In genomic region chr5:130096754-130097153, GRCm38 (mm10) we compare ENCODE assay signal across 11 mouse cellular contexts. TPM values are rescaled to one million over a fixed set of nuclear protein-coding genes. Genes with fewer than 3 reads are reported as not detected.
DNase-seq lines count a peak whose midpoint lies in the region; ATAC-seq and TF ChIP-seq lines count a peak whose summit lies in the region.
"Had no signal": no experiment of that assay in that cellular context is flagged by ENCODE, and none has a peak within 500 bp of the region (broad histone marks: within the 10 kb centered on the region; RNA-seq: fewer than 3 reads in every experiment).

No protein-coding gene starts in this region.

- WGBS in heart, postnatal 0 days, result 75% methylated on average over 12 of the region's 12 CpGs
- WGBS in liver, embryonic 14.5 days (ENCODE audit: insufficient replicate concordance), result 66% methylated on average over 12 of the region's 12 CpGs

- intact Hi-C loops in heart, postnatal 10 days (cut with DNase I), result no loop called here

- ATAC-seq in heart, postnatal 0 days (ENCODE audit: insufficient read depth, low read depth), result no peak
- ATAC-seq in liver, embryonic 14.5 days (ENCODE audit: insufficient read depth), result 0 out of 2 replicates have a peak, but pooled peaks have one; percentile 44

- DNase-seq in heart, postnatal 0 days (ENCODE audit: low spot score), result no peak
- DNase-seq in heart, postnatal 10 days, result no peak
- peak; percentile 52 for DNase-seq in embryo, embryonic 10.5 days (ENCODE audit: low spot score)
- peak in 1 of 3 experiments; percentile 36 for DNase-seq in liver, embryonic 14.5 days (ENCODE audit: low read depth in 3 of 3, low spot score in 3 of 3)
- no peak for DNase-seq in urinary bladder, postnatal 14 days (ENCODE audit: low spot score)
- no peak for DNase-seq in thymus, postnatal 36 days
- no peak for DNase-seq in frontal cortex, postnatal 14 days (ENCODE audit: low spot score in 2 of 2)
- DNase-seq: adrenal gland, postnatal 25 days; gastrocnemius, postnatal 14 days; kidney, adult 18-20 months had no signal

- TF ChIP-seq CTCF in heart, postnatal 0 days (IDR thresholded peaks at IDR 0.05; ENCODE audit: low read depth), result peak; percentile 1; the same call in 1 of the 2 replicates
- peak; percentile 10 for TF ChIP-seq CTCF in ES-Bruce4 (IDR thresholded peaks at IDR 0.05; ENCODE audit: low read depth, low read length)
- no peak for TF ChIP-seq CTCF in liver, embryonic 14.5 days (IDR thresholded peaks at IDR 0.05; ENCODE audit: low read depth)

- no peak overlapping the region for H3K27ac ChIP-seq in heart, postnatal 0 days (ENCODE audit: low read depth)
- no peak overlapping the region for H3K27ac ChIP-seq in ES-Bruce4 (ENCODE audit: insufficient read depth, low read length)
- H3K27ac ChIP-seq in liver, embryonic 14.5 days, result no peak overlapping the region

- no peaks in the 10 kb centered on the region for H3K27me3 ChIP-seq in heart, postnatal 0 days (ENCODE audit: control insufficient read depth, insufficient read depth, low read length)
- H3K27me3 ChIP-seq in ES-Bruce4 (ENCODE audit: control insufficient read depth, insufficient read depth, low read length, poor library complexity, severe bottlenecking), result no peaks in the 10 kb centered on the region
- H3K27me3 ChIP-seq in liver, embryonic 14.5 days (ENCODE audit: control insufficient read depth, insufficient read depth, low read length), result no peaks in the 10 kb centered on the region

- H3K4me1 ChIP-seq in heart, postnatal 0 days (ENCODE audit: control insufficient read depth, insufficient read depth), result peaks cover 4% of the 10 kb centered on the region; the same call in 1 of the 2 replicates
- H3K4me1 ChIP-seq in ES-Bruce4 (ENCODE audit: control insufficient read depth, insufficient read depth, low read length), result peaks cover 2% of the 10 kb centered on the region
- peaks cover 17 to 24% of the 10 kb centered on the region in 2 experiments for H3K4me1 ChIP-seq in liver, embryonic 14.5 days (replicated peaks; ENCODE audit: control insufficient read depth in 2 of 2, insufficient read depth in 2 of 2, low read length in 1 of 2)

- no peaks in the 10 kb centered on the region for H3K9me3 ChIP-seq in heart, postnatal 0 days (replicated peaks; ENCODE audit: control insufficient read depth, low read length)
- H3K9me3 ChIP-seq in ES-Bruce4 (replicated peaks; ENCODE audit: control insufficient read depth, insufficient read depth, low read length, poor library complexity, severe bottlenecking), result no peaks in the 10 kb centered on the region
- H3K9me3 ChIP-seq in liver, embryonic 14.5 days (ENCODE audit: control insufficient read depth, low read length), result no peaks in the 10 kb centered on the region

- H3K9ac ChIP-seq in heart, postnatal 0 days (replicated peaks; ENCODE audit: low read depth, low read length), result no peak overlapping the region
- H3K9ac ChIP-seq in ES-Bruce4 (ENCODE audit: low read depth, poor library complexity, severe bottlenecking), result no peak overlapping the region
- no peak overlapping the region for H3K9ac ChIP-seq in liver, embryonic 14.5 days (replicated peaks)

- no peak overlapping the region for H3K4me2 ChIP-seq in heart, postnatal 0 days (ENCODE audit: low read depth, low read length)
- no peak overlapping the region for H3K4me2 ChIP-seq in liver, embryonic 14.5 days (ENCODE audit: low read depth)

- 0 out of 2 replicates have a peak, but pooled peaks cover 4% of the 10 kb centered on the region for H3K36me3 ChIP-seq in heart, postnatal 0 days (replicated peaks; ENCODE audit: control insufficient read depth, insufficient read depth, low read length)
- H3K36me3 ChIP-seq in ES-Bruce4 (ENCODE audit: control insufficient read depth, insufficient read depth, low read length, poor library complexity, severe bottlenecking), result no peaks in the 10 kb centered on the region
- H3K36me3 ChIP-seq in liver, embryonic 14.5 days (replicated peaks; ENCODE audit: control insufficient read depth, insufficient read depth, low read depth), result no peaks in the 10 kb centered on the region

- TF ChIP-seq POLR2A in ES-Bruce4 (IDR thresholded peaks at IDR 0.05; ENCODE audit: insufficient read depth, low read length), result no peak

- no peak for TF ChIP-seq EP300 in heart, postnatal 0 days (IDR thresholded peaks at IDR 0.05; ENCODE audit: low read depth)
- TF ChIP-seq EP300 in ES-Bruce4 (IDR thresholded peaks at IDR 0.05; ENCODE audit: insufficient read depth, low read depth, low read length), result no peak
- TF ChIP-seq EP300 in liver, embryonic 14.5 days (IDR thresholded peaks at IDR 0.05; ENCODE audit: low read depth), result no peak

- H3K4me3 ChIP-seq in heart, postnatal 0 days (ENCODE audit: low read depth, low read length), result no peak overlapping the region
- no peak overlapping the region for H3K4me3 ChIP-seq in ES-Bruce4 (ENCODE audit: low read depth, low read length)
- H3K4me3 ChIP-seq in liver, embryonic 14.5 days (ENCODE audit: insufficient read depth in 1 of 2, low read depth in 2 of 2, low read length in 2 of 2), result no peak overlapping the region

RNA-seq across cellular contexts. Expression of gene Tpst1, which starts 23.6 kb away (rescaled TPM):
- 12.2 and 20.7 TPM in 2 replicates for total RNA-seq in heart, postnatal 0 days (2014; rRNA removed; ENCODE audit: low replicate concordance)
- 23.7 and 27.9 TPM in 2 replicates for polyA plus RNA-seq in heart, postnatal 0 days (2015; fragmentation: Nextera tagmentation; extraction: Ambion mirVana)
- 10 to 100 TPM; 22.5 to 24.8 TPM for total RNA-seq in heart, postnatal 10 days (2021)
- polyA plus RNA-seq in ES-Bruce4 (2011; ENCODE audit: insufficient read depth, insufficient read length, low read depth, missing spikeins), result 35.6 and 44.8 TPM in 2 replicates
- polyA plus RNA-seq in liver, embryonic 14.5 days (2012; rRNA removed), result 8.4 and 10.0 TPM in 2 replicates
- 22.3 and 22.8 TPM in 2 replicates for polyA plus RNA-seq in liver, embryonic 14.5 days (2014; fragmentation: Nextera tagmentation; extraction: Ambion mirVana)

RNA-seq across cellular contexts. Expression of gene Kctd7, which starts 47.9 kb away (rescaled TPM):
- 1.2 and 4.8 TPM in 2 replicates for total RNA-seq in heart, postnatal 0 days (2014; rRNA removed; ENCODE audit: low replicate concordance)
- 3.7 and 4.2 TPM in 2 replicates for polyA plus RNA-seq in heart, postnatal 0 days (2015; fragmentation: Nextera tagmentation; extraction: Ambion mirVana)
- total RNA-seq in heart, postnatal 10 days (2021), result 1 to 10 TPM; 2.5 to 3.9 TPM
- polyA plus RNA-seq in ES-Bruce4 (2011; ENCODE audit: insufficient read depth, insufficient read length, low read depth, missing spikeins), result 0.97 and 1.8 TPM in 2 replicates
- 3.2 and 3.6 TPM in 2 replicates for polyA plus RNA-seq in liver, embryonic 14.5 days (2012; rRNA removed)
- polyA plus RNA-seq in liver, embryonic 14.5 days (2014; fragmentation: Nextera tagmentation; extraction: Ambion mirVana), result 3.8 and 6.6 TPM in 2 replicates
